In genomic region chr5:139467998-139468397, GRCm38 (mm10) we compare ENCODE assay signal across 8 mouse cellular contexts. TPM values are rescaled to one million over a fixed set of nuclear protein-coding genes. Genes with fewer than 3 reads are reported as not detected.
A peak's percentile ranks its signal among the peaks of the same experiment; 100 is the strongest.
DNase-seq lines count a peak whose midpoint lies in the region; TF ChIP-seq lines count a peak whose summit lies in the region.

No protein-coding gene starts in this region.

- 54% methylated on average over 5 of the region's 5 CpGs for WGBS in bone marrow, adult 2 months

- no peak overlapping the region for H3K4me3 ChIP-seq in left cerebral cortex, adult 2 months
- no peak overlapping the region for H3K4me3 ChIP-seq in bone marrow, adult 2 months (replicated peaks; ENCODE audit: control insufficient read depth, low read depth, low read length)

- TF ChIP-seq POLR2A in bone marrow, adult 2 months (IDR thresholded peaks at IDR 0.05; ENCODE audit: borderline replicate concordance, control insufficient read depth, low read depth, low read length) = no peak

- TF ChIP-seq CTCF in left cerebral cortex, adult 2 months (IDR thresholded peaks at IDR 0.05) = peak; percentile 54
- TF ChIP-seq CTCF in bone marrow, adult 2 months (IDR thresholded peaks at IDR 0.05; ENCODE audit: control insufficient read depth, insufficient read depth, low read length) = peak; percentile 24; the same call in 1 of the 2 replicates

- H3K27ac ChIP-seq in left cerebral cortex, adult 2 months = no peak overlapping the region
- H3K27ac ChIP-seq in bone marrow, adult 2 months (ENCODE audit: control insufficient read depth, insufficient read depth, low read depth, low read length, poor library complexity) = no peak overlapping the region

- no peaks in the 10 kb centered on the region for H3K4me1 ChIP-seq in bone marrow, adult 2 months (ENCODE audit: control insufficient read depth, insufficient read depth, low read length)

- DNase-seq in embryo, embryonic 10 days (ENCODE audit: low spot score) = peak; percentile 31
- DNase-seq in embryo, embryonic 9.5 days (ENCODE audit: extremely low spot score) = no peak
- DNase-seq in left cerebral cortex, adult 2 months (ENCODE audit: extremely low spot score in 1 of 2, low spot score in 2 of 2) = peak in 1 of 2 experiments; percentile 47
- no peak for DNase-seq in left cerebral cortex, adult 11 months (ENCODE audit: low spot score)
- DNase-seq in lung, postnatal 25 days (ENCODE audit: low spot score) = peak; percentile 23
- DNase-seq in spleen, adult 12 weeks (ENCODE audit: low spot score) = no peak
- no peak for DNase-seq in spleen, postnatal 14 days (ENCODE audit: low spot score in 2 of 2)

- intact Hi-C loops in left cerebral cortex, adult 2 months (cut with DNase I) = loop anchor here (2.0 to 5.0 kb wide), 2 partner anchors 103 to 186 kb away; no protein-coding TSS in a partner anchor

RNA-seq across cellular contexts. Expression of gene 3110082I17Rik, which starts 7.7 kb away (rescaled TPM):
- 10 to 100 TPM; 16.3 to 17.9 TPM for total RNA-seq in left cerebral cortex, adult 2 months (2021)
- 11.8 and 12.8 TPM in 2 replicates for polyA plus RNA-seq in bone marrow, adult 2 months (2011; ENCODE audit: insufficient read depth, insufficient read length, low replicate concordance, missing spikeins)

RNA-seq across cellular contexts. Expression of gene Zfand2a, which starts 16.4 kb away (rescaled TPM):
- total RNA-seq in left cerebral cortex, adult 2 months (2021) = 10 to 100 TPM; 53.9 to 60.0 TPM
- polyA plus RNA-seq in bone marrow, adult 2 months (2011; ENCODE audit: insufficient read depth, insufficient read length, low replicate concordance, missing spikeins) = 4.1 and 6.9 TPM in 2 replicates

RNA-seq across cellular contexts. Expression of gene Gper1, which starts 45.0 kb away (rescaled TPM):
- 1 to 10 TPM; 2.5 to 2.8 TPM for total RNA-seq in left cerebral cortex, adult 2 months (2021)
- polyA plus RNA-seq in bone marrow, adult 2 months (2011; ENCODE audit: insufficient read depth, insufficient read length, low replicate concordance, missing spikeins) = not detected in 2 replicates

Comparison
In these comparisons a context has a peak if more than half of its experiments do, and no peak if none do; other contexts are left out.
1. DNase-seq: peak in embryo, embryonic 10 days (single experiment) and lung, postnatal 25 days (single experiment); none in embryo, embryonic 9.5 days (single experiment), left cerebral cortex, adult 11 months (single experiment), spleen, adult 12 weeks (single experiment) and spleen, postnatal 14 days (0 of 2).